Mouse (Mus musculus) midbrain, embryonic 10.5 days (tissue): Measurements from ENCODE around the gene Soga1. TPM values are rescaled to one million over a fixed set of nuclear protein-coding genes. Genes with fewer than 3 reads are reported as not detected.

Experiments used
- DNase-seq: peaks from one replicate; pipeline ENCODE4 v3.0.0-alpha.2; 2017; ENCODE audit warnings: low spot score
- H3K27ac ChIP-seq: fragments of 300-500 bp; sonication (generic); replicated peaks from 2 replicates; pipeline ENCODE4 v1.5.1; 2016; ENCODE audit warnings: mild to moderate bottlenecking
- H3K27me3 ChIP-seq: fragments of 300-500 bp; sonication (generic); 2 replicates; pipeline ENCODE4 v1.6.1; 2016; ENCODE audit warnings: low read depth, mild to moderate bottlenecking; ENCODE audit not compliant: poor library complexity, severe bottlenecking
- H3K36me3 ChIP-seq: fragments of 300-500 bp; sonication (generic); 2 replicates; pipeline ENCODE4 v1.6.1; 2016; ENCODE audit warnings: mild to moderate bottlenecking, moderate library complexity
- H3K4me1 ChIP-seq: fragments of 300-500 bp; sonication (generic); 2 replicates; pipeline ENCODE4 v1.6.1; 2016
- H3K4me3 ChIP-seq: fragments of 300-500 bp; sonication (generic); 2 replicates; pipeline ENCODE4 v1.5.1; 2016; ENCODE audit warnings: mild to moderate bottlenecking, moderate library complexity
- H3K9me3 ChIP-seq: fragments of 300-500 bp; sonication (generic); replicated peaks from 2 replicates; pipeline ENCODE4 v1.6.1; 2016; ENCODE audit warnings: mild to moderate bottlenecking
- WGBS: fragments of 180-500 bp; shearing (Covaris S2); methylation state at CpG from one replicate; pipeline ENCODE4 v1.1.7; 2016; 5-methylcytosine and 5-hydroxymethylcytosine counted together
- polyA plus RNA-seq: library from polyadenylated mRNA; unstranded; fragments of >200 nt; fragmentation: Nextera tagmentation; extraction: Ambion mirVana; gene quantifications from 2 replicates; pipeline ENCODE4 v1.2.1, GENCODE M21; 2016

Gene Soga1
- polyA plus RNA-seq, 1 experiment from 2014 or later: 3.6 TPM

- no peaks in the 10 kb centered on the region for H3K27me3 ChIP-seq
- H3K4me3 ChIP-seq: no peak overlapping the region
- DNase-seq: no peak
- peaks cover 4% of the 10 kb centered on the region; the same call in 1 of the 2 replicates for H3K9me3 ChIP-seq
- H3K36me3 ChIP-seq: peaks cover 94% of the 10 kb centered on the region
- 84% methylated on average over 17 of the region's 17 CpGs for WGBS
- H3K27ac ChIP-seq: no peak overlapping the region
- no peaks in the 10 kb centered on the region for H3K4me1 ChIP-seq
Observed at GRCm38 (mm10) chr2:157040649-157041046, 38.4 kb downstream of the Soga1 start.

- no peak for DNase-seq
- H3K9me3 ChIP-seq: peaks cover 4% of the 10 kb centered on the region; the same call in 1 of the 2 replicates
- H3K36me3 ChIP-seq: peaks cover 94% of the 10 kb centered on the region
- 91% methylated on average over 46 of the region's 50 CpGs for WGBS
- no peaks in the 10 kb centered on the region for H3K27me3 ChIP-seq
- no peaks in the 10 kb centered on the region for H3K4me1 ChIP-seq
- no peak overlapping the region for H3K27ac ChIP-seq
- H3K4me3 ChIP-seq: no peak overlapping the region
Observed at GRCm38 (mm10) chr2:157039900-157040648, 39.0 kb downstream of the Soga1 start.

- Histone ChIP-seq H3K27me3 (no peaks in the 10 kb centered on the region), H3K4me1 (no peaks in the 10 kb centered on the region), H3K9me3 (no peaks in the 10 kb centered on the region), H3K36me3 (peaks cover 96% of the 10 kb centered on the region), H3K27ac (no peak overlapping the region), H3K4me3 (no peak overlapping the region)
- 89% methylated on average over 9 of the region's 9 CpGs for WGBS
- no peak for DNase-seq
Observed at GRCm38 (mm10) chr2:157037303-157037702, 41.8 kb downstream of the Soga1 start.

DNA sequence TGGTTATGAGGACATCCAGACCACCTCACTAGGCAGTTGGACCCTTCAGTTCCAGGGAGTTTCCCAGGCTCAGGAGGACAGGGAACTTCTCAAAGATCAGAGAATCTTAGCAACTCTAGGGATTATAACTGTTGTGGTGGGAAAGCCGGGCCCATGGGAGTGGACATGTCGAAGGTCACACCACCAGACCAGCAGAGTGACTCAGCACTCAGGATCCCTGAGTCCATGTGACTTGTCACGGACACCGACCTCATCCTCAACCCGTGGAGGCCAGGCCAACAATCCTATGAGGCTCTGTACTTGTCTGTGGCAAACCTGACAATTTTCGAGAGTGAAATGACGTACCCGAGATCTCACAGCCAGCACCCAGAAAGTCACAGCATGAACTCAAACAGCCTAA is 42.7 kb downstream of the Soga1 start:
- 92% methylated on average over 8 of the region's 8 CpGs for WGBS
- Histone ChIP-seq H3K9me3 (no peaks in the 10 kb centered on the region), H3K27ac (no peak overlapping the region), H3K4me1 (no peaks in the 10 kb centered on the region), H3K27me3 (no peaks in the 10 kb centered on the region), H3K36me3 (peaks cover 95% of the 10 kb centered on the region), H3K4me3 (no peak overlapping the region)
- DNase-seq: no peak

- no peak overlapping the region for H3K27ac ChIP-seq
- no peaks in the 10 kb centered on the region for H3K27me3 ChIP-seq
- WGBS: 94% methylated on average over 7 of the region's 7 CpGs
- H3K36me3 ChIP-seq: peaks cover 95% of the 10 kb centered on the region
- no peak overlapping the region for H3K4me3 ChIP-seq
- H3K9me3 ChIP-seq: no peaks in the 10 kb centered on the region
- no peak for DNase-seq
- H3K4me1 ChIP-seq: no peaks in the 10 kb centered on the region
Observed at GRCm38 (mm10) chr2:157035371-157035770, 43.7 kb downstream of the Soga1 start.

DNA sequence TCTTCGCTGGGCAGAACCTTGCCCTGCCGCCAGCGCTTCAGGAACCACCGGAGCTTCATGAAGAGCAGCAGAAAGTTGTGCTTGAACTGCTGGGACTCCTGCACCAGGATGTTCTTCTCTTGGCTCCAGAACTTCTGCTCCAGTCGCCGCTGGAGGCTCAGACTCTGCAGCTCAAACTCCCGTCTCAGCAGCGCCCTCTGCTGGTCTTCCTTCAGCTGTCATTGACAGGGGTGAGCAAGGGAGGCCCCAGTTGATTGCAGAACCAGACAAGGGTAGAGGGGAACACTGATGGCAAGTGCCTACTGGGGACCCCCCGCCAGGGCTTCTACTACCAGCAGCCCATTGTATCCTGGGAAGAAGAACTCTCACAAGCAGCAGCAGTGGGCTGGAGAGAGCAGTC is 48.2 kb downstream of the Soga1 start:
- Histone ChIP-seq H3K4me1 (no peaks in the 10 kb centered on the region), H3K27ac (no peak overlapping the region), H3K4me3 (no peak overlapping the region), H3K27me3 (no peaks in the 10 kb centered on the region), H3K36me3 (peaks cover 95% of the 10 kb centered on the region), H3K9me3 (no peaks in the 10 kb centered on the region; the same call in 1 of the 2 replicates)
- DNase-seq: peak; percentile 83
- WGBS: 44% methylated on average over 9 of the region's 9 CpGs

GRCm38 (mm10) chr2:157028261-157028660 is 50.8 kb downstream of the Soga1 start:
- H3K36me3 ChIP-seq: peaks cover 98% of the 10 kb centered on the region
- WGBS: 94% methylated on average over 4 of the region's 4 CpGs
- H3K4me3 ChIP-seq: no peak overlapping the region
- no peak for DNase-seq
- H3K27ac ChIP-seq: no peak overlapping the region
- H3K27me3 ChIP-seq: no peaks in the 10 kb centered on the region
- no peaks in the 10 kb centered on the region for H3K4me1 ChIP-seq
- peaks cover 9% of the 10 kb centered on the region for H3K9me3 ChIP-seq

DNA sequence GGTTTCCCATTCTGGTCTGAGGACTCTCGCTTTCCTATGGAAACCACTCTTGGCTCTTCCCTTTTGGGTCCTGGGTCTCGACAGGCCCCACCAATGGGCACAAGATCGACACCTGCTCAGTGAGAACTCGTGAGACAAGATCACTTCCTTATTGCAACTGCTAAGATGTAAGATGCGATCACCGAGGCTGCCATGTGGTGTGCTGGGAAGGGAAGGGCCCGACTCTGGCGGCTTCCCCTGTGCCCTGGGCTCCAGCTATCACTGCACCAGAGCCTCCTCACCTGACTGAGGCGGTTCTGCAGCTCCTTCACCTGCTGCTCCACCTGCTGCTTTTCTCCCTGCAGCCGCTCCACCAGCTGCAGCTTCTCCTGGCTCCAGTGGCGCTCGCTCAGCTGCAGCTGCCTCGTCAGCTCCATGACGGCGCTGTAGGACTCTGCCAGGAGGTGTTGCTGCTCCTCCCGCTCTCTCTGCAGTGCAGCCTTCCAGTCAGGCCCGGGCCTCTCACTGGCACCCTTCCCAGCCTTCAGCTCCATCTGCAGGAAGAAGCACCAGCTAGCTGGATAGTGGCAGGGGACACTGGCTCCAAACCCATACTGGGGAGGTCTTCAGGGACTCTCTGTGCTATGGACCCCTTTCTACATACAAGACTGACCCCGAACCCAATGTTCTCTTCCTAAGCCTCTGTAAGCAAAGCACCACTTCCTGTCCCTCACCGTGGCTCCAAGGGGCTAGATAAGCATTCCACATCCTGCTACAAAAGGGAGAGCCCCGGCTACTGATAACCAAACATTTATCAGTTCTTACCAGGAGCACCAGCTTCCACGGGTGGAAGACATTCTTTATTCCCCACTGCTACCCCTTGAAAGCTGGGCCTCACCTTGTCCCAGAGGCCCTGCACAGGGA is 51.7 kb downstream of the Soga1 start:
- no peaks in the 10 kb centered on the region for H3K27me3 ChIP-seq
- no peaks in the 10 kb centered on the region for H3K4me1 ChIP-seq
- no peak overlapping the region for H3K4me3 ChIP-seq
- no peak for DNase-seq
- H3K9me3 ChIP-seq: peaks cover 9% of the 10 kb centered on the region
- 93% methylated on average over 21 of the region's 21 CpGs for WGBS
- H3K36me3 ChIP-seq: peaks cover 98% of the 10 kb centered on the region
- H3K27ac ChIP-seq: no peak overlapping the region; the same call in 1 of the 2 replicates

DNA sequence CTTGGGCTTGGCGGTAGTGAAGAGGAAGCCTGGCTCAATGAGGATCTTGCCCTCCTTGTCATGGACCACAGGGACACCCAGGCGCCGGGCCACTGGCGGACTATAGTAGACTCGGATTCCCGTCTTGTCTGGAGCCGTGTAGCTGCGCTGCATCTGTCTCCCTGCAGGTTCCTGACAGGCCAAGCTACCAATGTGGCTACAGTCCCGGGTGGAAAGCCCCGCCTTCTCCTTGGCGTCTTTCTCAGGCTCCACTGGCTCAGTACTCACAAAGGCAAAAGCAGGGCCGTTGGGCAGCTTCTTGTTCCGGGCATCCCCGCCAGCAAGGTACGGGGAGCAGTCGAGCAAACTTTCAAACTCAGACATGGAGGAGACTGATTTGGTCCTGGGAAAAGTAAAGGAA is 57.9 kb downstream of the Soga1 start:
- Histone ChIP-seq H3K9me3 (peaks cover 9% of the 10 kb centered on the region), H3K4me1 (no peaks in the 10 kb centered on the region), H3K36me3 (peaks cover 100% of the 10 kb centered on the region), H3K4me3 (no peak overlapping the region), H3K27me3 (no peaks in the 10 kb centered on the region), H3K27ac (no peak overlapping the region)
- no peak for DNase-seq
- 92% methylated on average over 16 of the region's 16 CpGs for WGBS

- no peaks in the 10 kb centered on the region for H3K4me1 ChIP-seq
- no peak overlapping the region for H3K4me3 ChIP-seq
- 93% methylated on average over 4 of the region's 4 CpGs for WGBS
- peaks cover 100% of the 10 kb centered on the region for H3K36me3 ChIP-seq
- H3K27ac ChIP-seq: no peak overlapping the region
- H3K9me3 ChIP-seq: no peaks in the 10 kb centered on the region
- H3K27me3 ChIP-seq: no peaks in the 10 kb centered on the region
- no peak for DNase-seq
Observed at GRCm38 (mm10) chr2:157019228-157019627, 59.8 kb downstream of the Soga1 start.

- no peak for DNase-seq
- WGBS: 90% methylated on average over 18 of the region's 18 CpGs
- H3K4me1 ChIP-seq: no peaks in the 10 kb centered on the region
- H3K36me3 ChIP-seq: peaks cover 92% of the 10 kb centered on the region
- no peaks in the 10 kb centered on the region for H3K27me3 ChIP-seq
- no peak overlapping the region for H3K27ac ChIP-seq
- no peaks in the 10 kb centered on the region for H3K9me3 ChIP-seq
- H3K4me3 ChIP-seq: no peak overlapping the region
Observed at GRCm38 (mm10) chr2:157016529-157017270, 62.4 kb downstream of the Soga1 start.

GRCm38 (mm10) chr2:157012341-157012740 is 66.7 kb downstream of the Soga1 start:
- H3K27me3 ChIP-seq: no peaks in the 10 kb centered on the region
- H3K4me3 ChIP-seq: no peak overlapping the region
- H3K9me3 ChIP-seq: no peaks in the 10 kb centered on the region
- no peak overlapping the region for H3K27ac ChIP-seq
- WGBS: 88% methylated on average over 6 of the region's 6 CpGs
- DNase-seq: no peak
- H3K36me3 ChIP-seq: peaks cover 50% of the 10 kb centered on the region
- peaks cover 3% of the 10 kb centered on the region for H3K4me1 ChIP-seq
